Mouse (Mus musculus) thymus, adult 2 months (tissue): ENCODE measurements at regions not wholly inside any gene's neighbourhood (a gene's known extent, or its start where the extent isn't known, plus 50 kb on each side); places are given as distances from the start of the nearest gene placed in this dataset.

Experiments used
- DNase-seq: peaks from one replicate; pipeline ENCODE4 v3.0.0; 2021
- H3K27ac ChIP-seq: fragments of 200-500 bp; 2 replicates; pipeline ENCODE4 v1.5.1; 2012; ENCODE audit warnings: low read length, control low read depth; ENCODE audit not compliant: control insufficient read depth, insufficient read depth
- H3K27me3 ChIP-seq: fragments of 200-500 bp; 2 replicates; pipeline ENCODE4 v1.6.1; 2012; ENCODE audit warnings: mild to moderate bottlenecking, low read length, moderate library complexity, mixed read lengths; ENCODE audit not compliant: control insufficient read depth, insufficient read depth
- H3K36me3 ChIP-seq: fragments of 200-500 bp; 2 replicates; pipeline ENCODE4 v1.6.1; 2012; ENCODE audit warnings: mild to moderate bottlenecking, low read length, moderate library complexity; ENCODE audit not compliant: control insufficient read depth, insufficient read depth
- H3K4me1 ChIP-seq: fragments of 200-500 bp; replicated peaks from 2 replicates; pipeline ENCODE4 v1.6.1; 2012; ENCODE audit warnings: low read length; ENCODE audit not compliant: control insufficient read depth, insufficient read depth
- H3K4me3 ChIP-seq: fragments of 200-500 bp; 2 replicates; pipeline ENCODE4 v1.5.1; 2012; ENCODE audit warnings: mild to moderate bottlenecking, low read length, control low read depth, moderate library complexity; ENCODE audit not compliant: control insufficient read depth, insufficient read depth
- CTCF ChIP-seq: fragments of 200-500 bp; IDR thresholded peaks from 2 replicates; pipeline ENCODE4 v1.5.1; 2012; ENCODE audit warnings: mild to moderate bottlenecking, control low read depth, low read length, moderate library complexity, borderline replicate concordance; ENCODE audit not compliant: control insufficient read depth, poor library complexity, insufficient read depth; ENCODE audit errors: extremely low read depth
- POLR2A ChIP-seq: fragments of 200-500 bp; IDR thresholded peaks from 2 replicates; pipeline ENCODE4 v1.6.1; 2012; ENCODE audit warnings: mild to moderate bottlenecking, low read length, control low read depth, moderate library complexity; ENCODE audit not compliant: control insufficient read depth, poor library complexity, insufficient read depth; ENCODE audit errors: extremely low read depth
- WGBS: fragments of 180-500 bp; shearing (Covaris S2); methylation state at CpG from one replicate; pipeline ENCODE4 v1.1.7; 2018; 5-methylcytosine and 5-hydroxymethylcytosine counted together

- Histone ChIP-seq H3K4me3 (no peak overlapping the region), H3K36me3 (no peaks in the 10 kb centered on the region), H3K27ac (no peak overlapping the region), H3K4me1 (no peaks in the 10 kb centered on the region), H3K27me3 (no peaks in the 10 kb centered on the region)
- WGBS = 92% methylated on average over 12 of the region's 12 CpGs
- no peak for DNase-seq
- TF ChIP-seq CTCF = no peak
Measured at GRCm38 (mm10) chr10:56566836-56567442, 189.8 kb downstream of the Gja1 start.

GRCm38 (mm10) chr10:56582065-56582464, 204.9 kb downstream of the Gja1 start:
- H3K36me3 ChIP-seq = no peaks in the 10 kb centered on the region
- no peak overlapping the region for H3K27ac ChIP-seq
- TF ChIP-seq CTCF (no peak), POLR2A (no peak)
- WGBS = 81% methylated on average over 6 of the region's 6 CpGs
- H3K4me1 ChIP-seq = no peaks in the 10 kb centered on the region
- H3K27me3 ChIP-seq = no peaks in the 10 kb centered on the region
- no peak for DNase-seq
- H3K4me3 ChIP-seq = no peak overlapping the region

- 70% methylated on average over 2 of the region's 2 CpGs for WGBS
- Histone ChIP-seq H3K27me3 (no peaks in the 10 kb centered on the region), H3K4me1 (no peaks in the 10 kb centered on the region), H3K27ac (no peak overlapping the region), H3K4me3 (no peak overlapping the region), H3K36me3 (no peaks in the 10 kb centered on the region)
- DNase-seq = no peak
- no peak for TF ChIP-seq POLR2A
- no peak for TF ChIP-seq CTCF
Measured at GRCm38 (mm10) chr10:56587205-56587604, 210.1 kb downstream of the Gja1 start.

GRCm38 (mm10) chr10:56597382-56597781, 220.3 kb downstream of the Gja1 start:
- no peak for DNase-seq
- Histone ChIP-seq H3K27ac (no peak overlapping the region), H3K4me1 (no peaks in the 10 kb centered on the region), H3K4me3 (no peak overlapping the region), H3K36me3 (no peaks in the 10 kb centered on the region), H3K27me3 (no peaks in the 10 kb centered on the region)
- WGBS = 94% methylated on average over 5 of the region's 5 CpGs
- TF ChIP-seq POLR2A (no peak), CTCF (no peak)

- no peak overlapping the region for H3K27ac ChIP-seq
Measured at GRCm38 (mm10) chr10:56598191-56598590, 221.1 kb downstream of the Gja1 start.

GRCm38 (mm10) chr10:56599923-56600322, 222.8 kb downstream of the Gja1 start:
- H3K36me3 ChIP-seq = no peaks in the 10 kb centered on the region
- H3K4me1 ChIP-seq = no peaks in the 10 kb centered on the region
- H3K27me3 ChIP-seq = no peaks in the 10 kb centered on the region
- no peak for TF ChIP-seq CTCF
- no peak for TF ChIP-seq POLR2A
- H3K27ac ChIP-seq = no peak overlapping the region
- no peak overlapping the region for H3K4me3 ChIP-seq
- WGBS = 54% methylated on average over 4 of the region's 4 CpGs
- no peak for DNase-seq

More at GRCm38 (mm10) chr10:56598191-56598590, 221.1 kb downstream of the Gja1 start:
- H3K4me1 ChIP-seq = no peaks in the 10 kb centered on the region
- TF ChIP-seq POLR2A (no peak), CTCF (no peak)
- no peaks in the 10 kb centered on the region for H3K27me3 ChIP-seq
- H3K4me3 ChIP-seq = no peak overlapping the region
- H3K36me3 ChIP-seq = no peaks in the 10 kb centered on the region
- no peak for DNase-seq
- 12% methylated on average over 3 of the region's 3 CpGs for WGBS

GRCm38 (mm10) chr10:56611564-56612288, 234.6 kb downstream of the Gja1 start:
- H3K4me3 ChIP-seq = no peak overlapping the region
- WGBS = 76% methylated on average over 8 of the region's 8 CpGs
- DNase-seq = no peak
- TF ChIP-seq CTCF = no peak
- TF ChIP-seq POLR2A = no peak
- H3K27ac ChIP-seq = no peak overlapping the region
- H3K27me3 ChIP-seq = no peaks in the 10 kb centered on the region
- no peaks in the 10 kb centered on the region for H3K4me1 ChIP-seq
- no peaks in the 10 kb centered on the region for H3K36me3 ChIP-seq
